20 mouse cellular contexts compared by ENCODE assay signal in the genomic region with DNA sequence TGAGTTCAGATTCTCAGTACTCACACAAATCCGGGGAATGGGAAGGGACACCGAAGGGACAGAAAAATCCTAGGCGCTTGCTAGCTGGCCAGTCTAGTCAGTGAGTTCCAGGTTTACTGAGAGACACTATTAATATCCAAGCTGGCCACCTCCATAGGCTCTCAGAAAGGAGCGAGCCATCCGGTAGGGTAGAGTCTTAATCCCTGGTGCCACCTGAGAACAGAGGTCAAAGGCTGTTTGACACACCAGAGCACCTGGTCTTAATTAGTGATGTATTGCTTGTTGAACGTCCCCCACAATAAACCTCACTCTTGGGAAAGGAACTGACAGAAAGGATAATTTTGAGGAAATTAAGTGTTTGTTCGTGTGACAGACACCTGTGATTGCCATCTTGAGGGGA.
DNase-seq lines count a peak whose midpoint lies in the region; ATAC-seq and TF ChIP-seq lines count a peak whose summit lies in the region.
"Had no signal": no experiment of that assay in that cellular context is flagged by ENCODE, and none has a peak within 500 bp of the region (broad histone marks: within the 10 kb centered on the region; RNA-seq: fewer than 3 reads in every experiment).

No protein-coding gene starts in this region.

- peak; percentile 21 for DNase-seq in kidney, adult 11 months
- DNase-seq in kidney, postnatal 14 days, result no peak
- DNase-seq in limb, embryonic 11.5 days (ENCODE audit: low spot score), result peak; percentile 28
- DNase-seq in limb, embryonic 10.5 days (ENCODE audit: low spot score), result no peak
- no peak for DNase-seq in adrenal gland, postnatal 4 days (ENCODE audit: low spot score in 2 of 2)
- no peak for DNase-seq in right cerebral cortex, postnatal 10 days (ENCODE audit: low spot score in 2 of 2)
- DNase-seq: adrenal gland, postnatal 14 days; cerebellum, adult 18-20 months; cerebellum, adult 9-11 months; cerebellum, postnatal 36 days; gastrocnemius, postnatal 10 days; heart, adult 2 months had no signal

- no peaks in the 10 kb centered on the region for H3K9me3 ChIP-seq in limb, embryonic 11.5 days (ENCODE audit: control insufficient read depth, low read length)
- H3K9me3 ChIP-seq in limb, embryonic 10.5 days (replicated peaks), result no peaks in the 10 kb centered on the region
- H3K9me3 ChIP-seq: embryonic facial prominence, embryonic 13.5 days; forebrain, embryonic 12.5 days; hindbrain, embryonic 10.5 days had no signal

- ATAC-seq in limb, embryonic 11.5 days (ENCODE audit: insufficient number of reproducible peaks, low FRiP score, low TSS enrichment, low read depth), result no peak
- ATAC-seq: activated CD4-positive, CD25-positive, alpha-beta regulatory T cell, adult 4 months; forebrain, embryonic 16.5 days; Patski had no signal

- no peak overlapping the region for H3K27ac ChIP-seq in limb, embryonic 11.5 days (replicated peaks; ENCODE audit: low read depth, low read length)
- H3K27ac ChIP-seq in limb, embryonic 10.5 days, result no peak overlapping the region
- H3K27ac ChIP-seq in small intestine, adult 2 months (ENCODE audit: insufficient read depth, low read depth, low read length), result peak overlapping the region; percentile 46
- H3K27ac ChIP-seq: embryonic facial prominence, embryonic 13.5 days; forebrain, embryonic 12.5 days; heart, adult 2 months; hindbrain, embryonic 10.5 days had no signal

- H3K4me2 ChIP-seq in limb, embryonic 11.5 days (ENCODE audit: low read depth, severe bottlenecking), result no peak overlapping the region
- H3K4me2 ChIP-seq: embryonic facial prominence, embryonic 13.5 days; forebrain, embryonic 12.5 days; heart, embryonic 11.5 days had no signal

- TF ChIP-seq CTCF in small intestine, adult 2 months (IDR thresholded peaks at IDR 0.05; ENCODE audit: extremely low read depth, insufficient read length, insufficient replicate concordance, low read depth, low read length), result no peak

- no peak overlapping the region for H3K9ac ChIP-seq in limb, embryonic 11.5 days (ENCODE audit: low read length)
- H3K9ac ChIP-seq: embryonic facial prominence, embryonic 13.5 days; forebrain, embryonic 12.5 days had no signal

- TF ChIP-seq POLR2A in small intestine, adult 2 months (IDR thresholded peaks at IDR 0.05; ENCODE audit: low read depth, low read length), result no peak

- H3K27me3 ChIP-seq in limb, embryonic 11.5 days (ENCODE audit: control insufficient read depth, insufficient read depth, low read length), result no peaks in the 10 kb centered on the region
- no peaks in the 10 kb centered on the region for H3K27me3 ChIP-seq in limb, embryonic 10.5 days (ENCODE audit: low read depth, poor library complexity, severe bottlenecking)
- H3K27me3 ChIP-seq in small intestine, adult 2 months (ENCODE audit: control insufficient read depth, insufficient read depth, low read length), result no peaks in the 10 kb centered on the region
- H3K27me3 ChIP-seq: embryonic facial prominence, embryonic 13.5 days; forebrain, embryonic 12.5 days; Patski had no signal

- no peaks in the 10 kb centered on the region for H3K36me3 ChIP-seq in limb, embryonic 11.5 days (ENCODE audit: control insufficient read depth, insufficient read depth, low read length)
- H3K36me3 ChIP-seq in limb, embryonic 10.5 days, result no peaks in the 10 kb centered on the region
- peaks cover 2% of the 10 kb centered on the region; the same call in 1 of the 2 replicates for H3K36me3 ChIP-seq in small intestine, adult 2 months (ENCODE audit: control insufficient read depth, insufficient read depth, low read length)
- H3K36me3 ChIP-seq: embryonic facial prominence, embryonic 13.5 days; forebrain, embryonic 12.5 days; hindbrain, embryonic 10.5 days had no signal

- H3K4me1 ChIP-seq in limb, embryonic 11.5 days (ENCODE audit: control insufficient read depth, insufficient read depth, low read length), result peaks cover 22% of the 10 kb centered on the region
- peaks cover 37% of the 10 kb centered on the region for H3K4me1 ChIP-seq in limb, embryonic 10.5 days
- peaks cover 26% of the 10 kb centered on the region; the same call in 1 of the 2 replicates for H3K4me1 ChIP-seq in small intestine, adult 2 months (ENCODE audit: control insufficient read depth, insufficient read depth, insufficient read length, low read length)
- H3K4me1 ChIP-seq: forebrain, embryonic 12.5 days had no signal

- H3K4me3 ChIP-seq in limb, embryonic 11.5 days (ENCODE audit: low read depth, low read length), result no peak overlapping the region
- H3K4me3 ChIP-seq in limb, embryonic 10.5 days, result no peak overlapping the region
- H3K4me3 ChIP-seq in small intestine, adult 2 months (ENCODE audit: low read depth, low read length), result no peak overlapping the region
- H3K4me3 ChIP-seq: embryonic facial prominence, embryonic 13.5 days; forebrain, embryonic 12.5 days; heart, adult 2 months; hindbrain, embryonic 10.5 days had no signal

- 47% methylated on average over 7 of the region's 7 CpGs for WGBS in limb, embryonic 11.5 days
- WGBS in limb, embryonic 10.5 days, result 51% methylated on average over 7 of the region's 7 CpGs
- WGBS in small intestine, adult 2 months, result 43% methylated on average over 7 of the region's 7 CpGs

Comparison
In these comparisons a context has a peak if more than half of its experiments do, and no peak if none do; other contexts are left out.
1. DNase-seq: peak in kidney, adult 11 months (single experiment) and limb, embryonic 11.5 days (single experiment); none in kidney, postnatal 14 days (single experiment), limb, embryonic 10.5 days (single experiment), adrenal gland, postnatal 4 days (0 of 2) and right cerebral cortex, postnatal 10 days (0 of 2).